Mouse (Mus musculus) G1E-ER4 (cell line): Measurements from ENCODE around the gene Hspa1a. TPM values are rescaled to one million over a fixed set of nuclear protein-coding genes. Genes with fewer than 3 reads are reported as not detected.

Source experiments
- GATA1 ChIP-seq: IDR thresholded peaks from one replicate; pipeline ENCODE4 v1.8.0; 2012; ENCODE audit warnings: low read length, inconsistent platforms
- polyA plus RNA-seq: library from polyadenylated mRNA; stranded (reverse); fragments of >175 nt; gene quantifications from 2 replicates; pipeline ENCODE4 v1.2.3, GENCODE M21; 2012

The Hspa1a gene
- polyA plus RNA-seq, 1 experiment = not detected

DNA sequence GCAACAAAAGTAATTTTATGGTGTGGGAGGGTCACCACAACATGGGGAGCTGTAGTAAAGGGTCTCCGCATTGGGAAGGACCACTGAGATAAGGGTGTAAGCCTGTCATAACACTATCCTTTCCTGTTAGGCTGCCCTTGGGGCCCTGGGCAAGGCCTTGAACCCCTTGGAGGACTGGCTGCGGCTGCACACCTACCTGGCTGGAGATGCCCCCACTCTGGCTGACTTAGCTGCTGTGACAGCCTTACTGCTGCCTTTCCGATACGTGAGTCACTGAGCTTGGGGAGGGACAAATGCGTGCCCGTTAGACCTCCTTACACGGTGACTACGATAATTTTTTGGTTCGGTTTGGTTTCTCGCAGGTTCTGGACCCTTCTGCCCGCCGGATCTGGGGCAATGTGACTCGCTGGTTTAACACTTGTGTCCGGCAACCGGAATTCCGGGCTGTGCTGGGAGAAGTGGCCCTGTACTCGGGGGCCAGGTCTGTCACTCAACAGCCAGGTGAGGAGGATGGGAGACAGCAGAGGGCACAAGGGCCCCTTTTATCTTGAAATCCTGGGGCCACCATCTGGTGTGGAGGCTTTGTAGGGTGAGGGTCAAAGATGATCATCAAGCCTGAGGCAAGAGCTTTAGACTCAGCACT, 32.2 kb upstream of the Hspa1a start:
- no peak for TF ChIP-seq GATA1

DNA sequence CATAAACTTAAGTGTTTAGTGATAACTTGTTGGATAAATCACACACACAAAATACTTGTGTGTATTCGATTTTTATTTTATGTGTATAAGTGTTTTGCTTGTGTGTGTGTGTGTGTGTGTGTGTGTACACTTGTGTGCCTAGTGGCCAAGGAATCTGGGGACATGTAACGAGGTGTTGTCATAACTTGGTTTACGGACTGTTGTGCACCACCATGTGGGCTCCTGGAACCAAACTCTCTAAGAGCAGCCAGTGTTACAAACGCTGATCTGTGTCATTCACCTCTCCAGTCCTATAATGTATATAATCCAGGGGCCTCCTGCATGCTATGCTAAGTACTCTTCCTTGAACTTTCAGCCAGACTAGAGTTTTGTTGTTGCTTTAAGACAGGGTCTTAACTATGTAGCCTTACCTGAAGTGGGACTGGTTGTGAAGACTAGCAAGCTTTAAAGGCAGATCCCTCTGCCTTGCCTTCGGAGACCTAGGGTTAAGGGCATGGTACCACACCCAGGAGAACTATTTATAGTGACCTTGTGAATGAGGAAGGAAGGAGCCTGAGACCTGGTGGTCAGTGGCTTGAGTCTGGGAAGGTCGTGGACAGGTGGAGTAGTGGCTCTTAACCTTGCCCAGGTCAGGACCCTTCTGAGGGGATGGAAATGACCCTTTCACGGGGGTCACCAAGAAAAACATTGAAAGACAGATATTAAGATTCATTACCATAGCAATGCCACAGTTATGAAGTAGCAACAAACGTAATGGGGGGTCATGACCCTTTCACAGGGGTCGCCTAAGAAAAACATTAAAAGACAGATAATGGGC, 31.3 kb upstream of the Hspa1a start:
- TF ChIP-seq GATA1 = no peak

DNA sequence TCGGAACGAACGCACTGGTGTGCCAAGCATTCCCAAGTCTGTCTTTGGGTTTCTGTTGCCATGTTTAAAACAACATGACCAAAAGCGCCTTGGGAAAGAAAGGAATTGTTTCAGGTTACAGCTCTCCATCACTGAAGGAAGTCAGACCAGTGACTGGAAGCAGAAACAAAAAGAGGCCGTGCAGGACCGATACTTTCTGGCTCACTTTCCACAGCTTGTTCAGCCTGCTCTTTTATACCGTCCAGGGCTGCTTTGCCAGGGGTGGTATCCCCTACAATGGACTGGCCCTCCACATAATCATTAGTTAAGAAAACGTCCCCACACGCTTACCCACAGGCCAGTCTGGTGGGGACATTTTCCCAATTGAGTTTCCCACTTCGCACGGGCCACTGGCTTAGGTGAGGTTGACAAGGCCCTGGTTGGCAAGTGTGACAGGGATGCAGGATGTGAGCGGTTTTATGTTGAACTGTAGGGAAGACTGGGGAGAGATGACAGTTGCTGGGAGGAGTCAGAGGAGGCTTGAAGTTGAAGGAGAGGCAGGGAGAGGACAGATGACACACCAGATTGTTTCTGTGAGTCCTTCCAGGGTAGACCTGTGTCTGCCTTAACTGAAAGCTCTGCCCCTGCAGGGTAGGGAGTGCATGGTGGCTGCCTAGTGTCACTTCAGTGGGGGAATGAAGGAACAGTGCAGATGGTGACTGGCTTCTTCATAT, 30.4 kb upstream of the Hspa1a start:
- no peak for TF ChIP-seq GATA1

DNA sequence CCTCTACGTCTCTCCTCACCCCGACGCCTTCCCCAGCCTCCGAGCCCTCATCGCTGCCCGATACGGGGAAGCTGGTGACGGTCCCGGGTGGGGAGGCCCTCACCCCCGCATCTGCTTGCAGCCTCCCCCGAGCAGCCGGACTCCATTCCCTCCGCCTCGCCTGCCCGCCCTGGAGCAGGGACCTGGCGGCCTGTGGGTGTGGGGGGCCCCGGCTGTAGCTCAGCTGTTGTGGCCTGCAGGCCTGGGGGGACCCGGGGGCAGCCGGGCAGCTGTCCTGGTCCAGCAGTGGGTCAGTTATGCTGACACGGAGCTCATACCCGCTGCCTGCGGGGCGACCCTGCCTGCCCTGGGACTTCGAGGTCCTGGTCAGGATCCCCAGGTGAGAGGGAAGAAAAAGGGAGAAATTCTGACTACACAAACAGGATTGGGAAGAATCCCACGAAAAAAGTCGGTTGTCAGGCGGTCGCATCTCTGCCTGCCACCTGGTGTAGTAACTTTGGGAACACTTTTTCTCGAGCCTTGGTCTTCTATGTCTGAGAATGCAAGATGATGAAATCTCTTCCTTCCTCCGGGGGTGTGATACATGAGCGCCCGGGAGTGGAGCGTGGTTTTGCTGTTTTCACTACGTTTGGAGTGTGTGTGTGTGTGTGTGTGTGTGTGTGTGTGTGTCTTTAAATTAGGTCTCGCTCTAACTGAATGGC, 29.6 kb upstream of the Hspa1a start:
- no peak for TF ChIP-seq GATA1

DNA sequence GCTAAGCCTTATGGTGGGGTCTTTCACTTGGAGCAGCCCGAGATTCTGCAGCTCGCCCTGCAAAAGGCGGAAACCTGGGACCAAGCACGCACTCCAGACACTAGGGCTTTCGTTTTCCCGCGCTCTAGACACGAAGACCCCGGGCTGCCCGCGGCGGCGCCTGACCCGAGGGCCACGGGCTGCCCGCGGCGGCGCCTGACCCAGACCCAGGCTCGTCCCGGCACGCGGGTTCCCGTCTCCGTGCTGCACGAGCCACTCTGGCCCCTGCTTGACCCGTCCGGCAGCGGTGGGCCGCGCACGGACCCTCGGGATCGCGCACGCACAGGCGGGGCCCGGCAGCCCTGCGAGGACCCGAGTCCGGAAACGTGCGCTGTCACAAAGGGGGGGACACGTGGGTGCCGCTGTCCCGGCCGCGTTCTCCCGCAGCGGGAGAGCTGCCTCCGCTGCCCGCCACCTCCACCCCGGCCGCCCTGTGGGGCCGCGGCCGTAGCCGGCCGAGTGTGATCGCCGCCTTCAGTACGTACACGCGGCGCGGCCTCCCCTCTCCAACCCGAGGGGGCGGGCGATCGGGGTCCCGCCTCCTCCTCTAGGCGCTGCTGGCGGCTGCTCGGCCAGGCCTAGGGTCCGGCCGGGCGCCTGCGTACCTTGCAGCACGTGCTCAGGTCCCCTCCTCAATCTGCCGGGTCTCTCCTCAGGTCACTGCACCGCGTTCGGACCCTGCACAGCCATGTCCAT, 28.9 kb upstream of the Hspa1a start, which contains the start of gene Vars:
Gene Vars (plus strand): TSS at position 271 of the 735 bp plus-strand sequence.
- no peak for TF ChIP-seq GATA1

DNA sequence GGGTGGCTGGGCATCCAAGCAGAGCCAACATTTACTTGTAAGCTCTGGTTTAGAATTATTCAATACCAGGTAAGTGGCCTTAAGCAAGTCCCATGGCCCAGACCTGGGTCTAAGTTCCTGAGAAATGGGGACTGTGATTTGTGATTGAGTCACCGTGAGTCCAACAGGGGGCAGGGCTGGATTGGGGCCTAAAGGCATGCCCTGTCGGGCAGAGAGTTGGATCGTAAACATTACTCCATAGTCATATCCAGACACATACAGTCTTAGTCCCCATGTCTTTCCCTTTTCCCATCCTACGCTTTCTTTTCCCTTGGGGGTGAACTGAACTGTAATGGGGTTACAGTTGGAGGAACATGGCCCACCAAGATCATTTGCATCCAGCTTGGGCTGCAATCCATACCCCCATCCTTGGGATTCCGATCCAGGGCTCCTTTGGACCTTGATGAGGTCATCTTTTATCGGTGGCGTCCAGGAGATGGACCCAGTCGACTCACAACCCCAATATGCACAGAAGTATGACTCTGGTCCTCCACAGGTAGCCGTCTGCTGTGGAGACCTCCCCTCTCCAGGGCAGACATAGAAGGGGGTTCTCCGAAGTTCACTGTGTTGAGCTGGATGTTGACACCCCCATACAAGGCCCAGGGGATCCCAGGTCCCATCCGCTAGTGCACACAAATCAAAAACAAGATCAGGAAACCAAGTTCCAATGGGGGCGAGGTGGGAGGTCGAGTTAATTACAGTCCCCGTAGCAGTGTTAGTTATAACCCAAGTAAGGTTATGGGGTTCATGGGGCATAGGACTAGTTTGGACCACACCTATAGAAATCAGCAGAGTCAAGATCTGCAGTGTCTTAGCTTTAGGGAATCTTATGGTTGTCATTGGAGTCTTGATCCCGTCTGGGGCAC, 26.8 kb upstream of the Hspa1a start:
- TF ChIP-seq GATA1 = no peak

DNA sequence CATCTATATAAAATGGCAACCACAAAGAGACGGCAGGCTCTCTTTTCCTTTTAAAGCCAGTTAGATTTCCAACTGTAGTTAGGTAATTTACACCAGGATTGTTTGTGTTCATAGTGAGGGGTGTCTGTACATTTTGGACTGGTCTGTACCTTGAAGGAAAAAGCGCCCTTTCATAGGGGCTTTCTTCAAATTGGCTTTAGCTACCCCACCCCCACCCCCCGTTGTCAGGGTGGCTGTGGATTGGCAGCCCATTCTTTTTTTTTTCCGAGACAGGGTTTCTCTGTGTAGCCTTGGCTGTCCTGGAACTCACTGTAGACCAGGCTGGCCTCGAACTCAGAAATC, 25.2 kb upstream of the Hspa1a start:
- TF ChIP-seq GATA1 = no peak

DNA sequence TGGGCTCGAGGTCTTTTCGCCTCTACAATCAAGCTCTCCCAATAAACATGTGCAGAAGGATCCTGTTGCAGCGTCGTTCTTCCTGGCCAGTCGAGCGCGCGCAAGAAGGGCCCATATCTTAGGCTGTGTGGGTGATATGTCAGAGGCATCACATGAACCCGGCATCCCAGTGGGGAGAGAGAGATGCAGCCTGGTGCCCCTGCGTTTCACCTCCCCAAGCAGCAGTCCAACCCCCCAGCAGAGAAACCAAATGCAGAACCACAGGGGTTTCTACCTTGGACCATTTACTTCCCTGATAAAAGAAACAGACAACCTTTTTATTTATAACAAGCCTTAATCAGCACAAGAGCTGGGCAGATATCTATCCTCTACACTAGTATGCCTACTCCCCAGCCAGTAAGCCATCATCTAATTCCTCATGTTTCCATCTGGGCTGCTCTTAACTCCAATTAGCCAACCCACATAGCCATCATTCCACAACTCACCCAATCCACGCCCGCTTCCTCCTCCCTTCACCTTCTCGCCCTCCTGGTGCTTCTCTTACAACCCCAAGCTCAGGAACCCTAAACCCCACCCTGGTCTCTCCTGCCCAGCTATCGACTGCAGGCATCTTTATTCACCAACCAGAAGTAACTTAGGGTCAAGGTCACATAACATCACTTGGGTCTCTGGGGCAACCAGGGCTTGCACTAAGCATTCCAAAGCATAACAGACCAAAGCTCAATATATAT, 24.6 kb upstream of the Hspa1a start:
- no peak for TF ChIP-seq GATA1

DNA sequence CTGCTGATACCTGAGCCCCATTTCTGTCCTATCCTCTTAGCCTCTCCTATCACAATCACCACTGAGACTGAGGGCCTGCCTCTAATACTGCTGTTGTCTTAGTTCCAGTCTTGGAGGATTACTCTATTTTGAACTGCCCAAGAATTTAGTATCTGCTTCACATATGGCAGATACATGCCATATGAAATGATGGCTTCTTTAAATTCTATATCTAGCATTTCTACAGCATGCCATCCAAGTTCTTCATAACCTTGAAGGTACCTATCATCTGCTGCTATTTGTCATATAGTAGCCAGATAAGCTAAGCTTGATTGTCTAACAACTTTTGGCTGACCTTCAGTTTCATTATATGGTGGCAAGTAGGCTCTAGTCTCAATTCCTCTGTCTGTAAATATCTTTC, 22.8 kb upstream of the Hspa1a start:
- no peak for TF ChIP-seq GATA1

DNA sequence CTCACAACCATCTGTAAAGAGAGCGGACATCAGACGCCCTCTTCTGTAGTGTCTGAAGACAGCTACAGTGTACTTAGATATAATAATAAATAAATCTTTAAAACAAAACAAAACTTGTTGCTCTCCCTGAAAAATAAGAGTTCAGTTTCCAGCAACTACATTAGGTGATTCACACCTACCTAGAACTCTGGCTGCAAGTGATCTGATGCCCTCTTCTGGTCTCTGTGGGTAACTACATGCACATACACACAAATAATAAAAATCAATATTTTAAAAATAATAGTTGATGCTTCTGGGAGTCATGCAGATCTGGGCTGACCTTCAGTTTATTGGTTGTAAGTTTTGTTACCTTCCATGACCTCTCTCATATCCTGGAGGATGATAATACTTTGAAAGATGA, 12.3 kb upstream of the Hspa1a start:
- no peak for TF ChIP-seq GATA1

DNA sequence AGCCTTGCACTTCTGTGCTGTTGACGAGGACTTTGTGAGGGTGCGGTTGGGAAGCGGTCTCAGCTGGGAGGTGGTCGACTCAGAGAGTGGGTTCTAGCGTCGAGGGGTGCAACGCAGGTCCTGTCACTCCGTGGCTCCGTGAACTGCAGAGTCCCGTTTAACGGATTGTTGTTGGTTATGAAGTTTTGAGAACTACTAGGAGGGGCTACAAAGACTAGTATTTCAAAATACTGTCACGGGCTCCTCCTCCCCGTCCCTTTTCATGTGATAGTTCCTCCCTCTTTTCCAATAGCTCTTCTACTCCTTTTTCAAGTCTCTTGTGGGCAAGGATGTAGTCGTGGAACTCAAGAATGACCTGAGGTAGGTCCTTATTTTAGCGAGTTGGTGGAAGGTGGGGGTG, 10.4 kb upstream of the Hspa1a start:
- no peak for TF ChIP-seq GATA1

DNA sequence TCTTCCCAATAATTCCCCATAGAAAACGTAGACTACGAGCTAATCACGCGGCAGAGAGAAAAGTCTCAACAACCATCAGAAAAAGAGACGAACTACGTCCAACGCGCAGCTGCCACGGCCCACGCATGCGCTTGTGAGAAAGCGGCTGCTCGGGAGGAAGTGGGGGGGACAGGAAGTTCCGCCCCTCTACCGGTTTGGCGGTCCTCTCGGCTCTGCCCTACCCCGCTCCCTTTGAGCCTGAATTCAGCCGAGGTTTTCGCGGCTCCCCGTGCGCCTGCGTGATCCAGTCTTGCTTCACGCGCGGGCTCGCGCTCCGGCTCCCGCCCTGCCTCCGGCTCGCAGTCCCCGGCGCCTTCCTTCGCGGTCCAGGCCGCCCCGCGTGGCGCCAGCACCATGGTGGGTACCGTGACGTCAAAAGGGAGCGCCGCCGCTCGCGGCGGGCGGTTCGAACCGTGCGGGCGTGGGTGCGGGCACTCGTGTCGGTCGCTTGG, 9.8 kb upstream of the Hspa1a start, which contains the start of gene Lsm2:
Gene Lsm2 (plus strand): TSS at position 173 of the 491 bp plus-strand sequence.
- no peak for TF ChIP-seq GATA1

DNA sequence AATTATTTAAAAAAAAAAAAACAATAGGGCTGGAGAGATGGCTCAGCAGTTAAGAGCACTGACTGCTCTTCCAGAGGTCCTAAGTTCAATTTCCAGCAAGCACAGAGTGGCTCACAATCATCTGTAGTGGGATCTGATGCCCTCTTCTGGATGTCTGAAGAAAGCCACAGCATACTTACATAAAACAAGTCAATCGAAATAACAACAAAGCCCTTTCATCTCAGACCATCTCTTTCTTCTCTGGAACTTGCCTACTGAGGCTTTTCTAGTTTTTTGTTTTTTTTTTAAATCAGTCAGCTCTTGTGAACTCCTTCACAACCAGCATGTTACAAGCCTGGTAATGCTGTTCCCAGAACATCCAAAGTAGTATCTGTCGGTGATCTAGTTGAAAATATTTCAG, 8.7 kb upstream of the Hspa1a start:
- no peak for TF ChIP-seq GATA1
